Mouse (Mus musculus): ENCODE results near the gene Tbxas1. TPM values are rescaled to one million over a fixed set of nuclear protein-coding genes. Genes with fewer than 3 reads are reported as not detected.

The Tbxas1 gene
- total RNA-seq, 2 experiments from 2014 or later, result 0.67 to 0.72 TPM

GRCm38 (mm10) chr6:38900073-38900472, 24.9 kb downstream of the Tbxas1 start:
- no peak for DNase-seq

- no peak for DNase-seq
Measured at GRCm38 (mm10) chr6:38900479-38901126, 25.4 kb downstream of the Tbxas1 start.

- DNase-seq, result no peak
Measured at GRCm38 (mm10) chr6:38901152-38901551, 25.9 kb downstream of the Tbxas1 start.

GRCm38 (mm10) chr6:38901636-38902035, 26.4 kb downstream of the Tbxas1 start:
- no peak for DNase-seq

DNA sequence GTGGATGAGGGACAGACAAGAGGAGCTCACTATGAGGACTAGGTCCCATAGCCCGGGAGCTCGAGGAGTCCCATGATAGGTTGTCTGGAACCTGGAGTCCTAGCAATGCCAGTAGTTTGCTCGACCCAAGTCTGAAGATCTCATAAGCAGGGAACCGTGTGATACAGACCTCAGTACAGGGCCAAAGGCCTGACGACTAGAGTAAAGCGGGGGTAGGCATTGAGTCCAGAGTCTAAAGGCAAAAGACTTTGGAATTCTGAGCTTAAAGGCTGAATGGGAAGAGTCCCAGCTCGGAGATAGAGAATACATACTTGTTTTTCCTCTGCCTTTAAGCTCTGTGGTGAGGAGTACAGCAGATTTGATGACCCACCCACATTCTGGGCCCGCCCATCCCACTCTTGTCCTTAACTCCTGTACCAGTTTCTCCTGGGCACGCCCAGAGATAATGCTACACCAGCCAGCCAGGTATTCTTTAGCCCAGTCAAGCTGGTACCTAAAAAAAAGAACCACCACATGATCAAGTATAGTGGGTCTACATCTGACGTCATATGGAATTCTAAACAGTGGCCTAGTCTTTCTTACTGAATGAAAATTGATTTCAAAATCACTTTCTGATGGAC, 27.7 kb downstream of the Tbxas1 start:
- DNase-seq, result no peak

DNA sequence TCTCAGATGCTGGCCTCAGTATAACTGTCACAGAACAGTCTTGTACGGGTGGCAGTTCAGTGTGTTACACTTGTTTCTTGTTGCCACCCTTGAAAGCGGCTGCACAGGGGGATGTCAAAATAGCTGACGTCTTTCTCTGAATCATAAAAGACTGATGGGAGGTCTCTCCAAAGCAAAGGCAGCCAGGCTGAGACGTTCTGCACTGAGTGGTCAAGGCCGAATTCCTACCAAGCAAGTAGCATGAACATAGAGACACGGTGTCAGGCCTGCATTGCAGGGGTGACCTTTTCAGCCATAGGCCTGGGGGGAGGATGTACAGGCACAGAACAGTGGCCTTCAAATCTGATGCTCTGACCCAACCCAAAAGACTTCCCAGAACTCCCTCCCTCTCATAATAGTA, 30.8 kb downstream of the Tbxas1 start:
- no peak for DNase-seq

- no peak for DNase-seq
Measured at GRCm38 (mm10) chr6:38908401-38908800, 33.2 kb downstream of the Tbxas1 start.

DNA sequence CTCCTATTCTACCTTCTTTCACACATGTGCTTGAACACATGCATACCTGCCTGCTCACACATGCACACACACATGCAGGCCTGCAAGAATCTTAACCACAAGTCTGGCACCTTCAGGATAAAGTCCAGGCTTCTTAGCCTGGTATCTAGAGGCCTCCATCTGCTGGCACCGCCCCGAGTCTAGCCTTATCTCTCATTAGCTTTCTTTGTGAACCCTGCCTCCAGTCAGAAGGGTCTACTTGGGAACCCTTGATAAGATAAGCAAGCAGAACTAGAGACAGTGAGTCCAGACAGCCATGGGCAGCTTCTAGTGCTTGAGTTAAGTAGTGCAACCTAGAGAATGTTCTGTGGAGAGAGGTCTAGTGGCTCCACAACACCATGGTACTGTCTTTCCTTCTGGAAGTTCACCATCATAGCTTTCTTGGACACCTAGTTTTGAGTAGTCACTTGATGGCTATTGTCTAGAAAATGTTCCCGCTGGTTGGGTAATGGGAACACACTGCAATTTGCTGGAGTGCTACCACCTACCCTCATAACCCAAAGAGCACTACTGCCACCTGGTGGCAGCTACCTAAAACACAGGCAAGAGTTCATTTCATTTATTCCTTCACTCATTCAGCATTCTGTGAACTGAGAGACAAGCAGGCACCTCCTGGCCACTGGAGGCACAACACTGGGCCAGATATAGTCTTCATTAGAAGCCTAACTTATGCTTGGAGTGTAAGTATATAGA, 35.8 kb downstream of the Tbxas1 start:
- DNase-seq, result peak; percentile 19

GRCm38 (mm10) chr6:38912121-38912660, 37.0 kb downstream of the Tbxas1 start:
- DNase-seq, result no peak

DNA sequence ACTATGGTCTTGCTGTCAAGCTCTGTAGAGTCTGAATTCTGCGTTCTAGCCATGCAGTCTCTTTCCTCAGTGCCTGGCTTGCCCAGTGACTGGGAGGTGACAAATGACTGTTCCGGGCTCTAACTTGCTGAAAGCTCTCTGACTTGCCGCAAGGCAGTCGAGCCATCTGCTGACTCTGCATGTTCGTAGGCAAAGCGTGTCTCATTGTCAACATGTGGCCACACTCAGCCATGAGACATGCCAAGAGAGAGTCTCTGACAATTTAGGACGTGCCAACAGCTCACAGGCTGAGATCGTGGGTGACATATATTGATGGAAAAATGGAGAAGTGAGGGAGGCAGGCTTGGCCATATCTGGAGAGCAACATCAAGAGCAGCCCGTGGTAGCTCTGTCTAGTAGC, 37.6 kb downstream of the Tbxas1 start:
- DNase-seq, result no peak

DNA sequence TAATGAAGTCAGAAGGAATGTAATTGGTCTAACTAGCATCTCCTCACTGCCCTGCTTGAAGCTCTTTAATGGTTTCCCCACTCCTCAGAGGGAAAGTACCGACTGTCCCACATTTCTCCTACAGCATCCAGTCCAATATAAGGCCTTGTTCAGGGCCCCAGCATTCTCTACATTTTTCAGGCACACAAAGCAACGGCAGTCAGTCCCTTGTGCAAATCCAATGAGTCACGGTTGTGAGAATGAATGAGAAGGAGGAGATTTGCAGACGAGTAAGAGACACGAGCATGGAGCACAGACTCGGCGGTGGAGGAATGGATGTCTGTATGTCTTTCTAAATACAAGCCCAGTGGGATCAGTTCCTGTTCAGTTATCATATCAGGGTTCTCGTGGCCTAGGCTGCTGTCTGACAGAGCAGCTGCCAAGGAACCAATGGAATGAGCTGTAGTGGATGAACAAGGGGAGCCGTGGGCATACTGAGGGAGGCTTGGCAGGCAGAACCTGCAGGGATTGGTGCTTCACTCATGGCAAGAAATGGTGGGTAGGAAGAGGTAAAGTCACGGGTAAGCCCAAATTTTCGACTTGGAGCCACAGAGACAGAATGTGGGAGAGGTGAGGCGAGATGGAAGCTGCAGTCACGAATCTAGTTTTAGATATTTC, 38.3 kb downstream of the Tbxas1 start:
- no peak for DNase-seq

GRCm38 (mm10) chr6:38914181-38914580, 39.0 kb downstream of the Tbxas1 start:
- no peak for DNase-seq

DNA sequence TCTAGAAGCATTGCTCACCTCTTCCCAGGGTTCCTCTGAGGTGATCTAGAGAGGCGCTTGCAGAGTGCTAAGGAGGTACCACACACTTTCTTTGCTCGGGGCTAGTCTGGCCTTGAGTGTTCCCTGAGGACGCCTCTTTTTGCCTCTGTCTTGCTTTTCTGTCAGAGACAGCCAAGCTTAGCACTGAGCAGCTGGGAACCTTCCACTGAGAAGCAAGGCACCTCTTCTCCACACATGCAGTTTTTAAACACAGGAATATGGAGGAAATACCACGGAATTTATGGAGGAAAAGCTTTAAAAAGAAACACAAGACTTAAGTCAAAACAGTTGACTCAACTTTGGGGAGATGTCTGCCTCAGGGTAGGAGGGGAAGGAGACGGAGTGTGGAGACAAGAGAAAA, 40.6 kb downstream of the Tbxas1 start:
- no peak for DNase-seq

DNA sequence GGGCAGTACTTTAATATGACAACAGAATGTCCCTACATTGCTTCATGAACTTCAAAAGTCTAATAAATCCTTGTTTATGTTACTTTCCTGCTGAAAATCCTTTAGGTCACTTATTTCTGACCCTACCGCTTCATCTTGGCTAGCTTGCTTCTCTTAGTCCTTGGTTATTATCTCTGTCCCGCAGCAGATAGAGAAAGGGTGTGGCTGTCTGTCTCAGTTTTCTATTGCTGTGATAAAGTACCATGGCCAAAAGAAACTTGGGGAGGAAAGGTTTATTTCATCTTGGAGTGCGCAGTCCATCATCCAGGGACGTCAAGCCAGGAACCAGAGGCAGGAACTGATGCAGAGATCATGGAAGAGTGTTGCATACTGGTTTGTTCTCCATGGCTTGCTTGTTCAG, 41.4 kb downstream of the Tbxas1 start:
- no peak for DNase-seq

DNA sequence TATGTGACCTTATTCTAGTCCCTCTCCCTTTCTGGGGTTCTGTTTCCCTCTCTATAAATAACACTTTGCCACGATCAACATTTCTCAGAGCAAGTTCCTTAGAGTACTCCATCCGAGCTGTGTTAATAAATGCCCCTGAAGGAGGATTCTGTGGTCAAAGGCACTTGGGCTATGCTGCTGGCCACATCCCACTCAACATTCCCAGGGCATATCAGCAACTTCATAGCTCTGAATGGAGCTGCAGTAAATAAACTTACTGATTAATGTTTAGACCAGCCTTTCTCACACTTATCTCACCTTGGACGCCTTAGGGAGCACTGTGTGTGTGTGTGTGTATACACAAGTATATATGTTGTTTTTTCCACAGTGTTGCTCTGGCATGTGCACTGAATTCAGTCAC, 42.2 kb downstream of the Tbxas1 start:
- DNase-seq, result no peak

DNA sequence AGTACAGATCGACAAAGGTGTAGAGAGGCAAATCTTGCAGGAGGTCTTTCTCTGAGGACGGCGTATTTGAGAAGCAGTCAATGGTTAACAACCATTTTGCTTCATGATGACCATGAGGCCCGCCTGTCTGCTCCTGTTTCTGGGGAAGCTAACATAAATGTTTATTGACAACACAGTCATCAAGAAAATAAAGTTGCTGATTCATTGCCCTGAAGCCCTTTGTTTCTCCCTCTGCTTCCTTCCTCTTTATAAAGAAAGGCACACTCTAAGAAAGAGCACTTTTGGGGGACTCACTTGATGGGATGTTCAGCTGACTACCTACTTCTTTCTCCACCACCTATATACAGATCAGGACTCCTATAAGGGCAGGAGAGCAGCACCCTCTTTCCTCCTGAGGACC, 43.5 kb downstream of the Tbxas1 start:
- no peak for DNase-seq

DNA sequence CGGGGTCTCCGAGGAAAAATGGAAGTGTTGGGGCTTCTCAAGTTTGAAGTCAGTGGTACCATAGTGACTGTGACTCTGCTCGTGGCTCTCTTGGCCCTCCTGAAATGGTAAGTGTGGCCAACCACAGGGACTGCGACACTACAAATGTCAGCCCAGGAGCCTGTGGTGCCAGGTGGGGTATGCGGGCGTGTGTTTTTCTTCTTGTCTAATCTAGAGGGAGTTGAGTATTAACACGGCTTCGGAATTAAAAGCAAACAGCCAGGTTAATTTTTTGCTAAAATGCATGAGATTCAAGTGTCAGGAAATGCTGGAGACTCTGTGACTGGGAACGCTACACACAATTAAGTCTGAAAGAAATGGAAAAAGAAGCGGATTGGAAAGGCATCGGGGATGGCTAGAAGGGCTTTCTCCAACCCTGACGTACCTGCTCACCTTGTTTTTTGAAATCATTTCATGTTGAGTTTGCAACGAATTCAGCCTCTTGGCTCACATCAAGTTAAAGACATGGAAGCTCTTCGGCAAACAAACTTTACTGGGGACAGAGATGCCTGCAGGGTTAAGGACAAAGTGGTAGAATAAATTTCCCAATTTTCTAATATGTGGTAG, 44.0 kb downstream of the Tbxas1 start:
- DNase-seq, result no peak

GRCm38 (mm10) chr6:38920141-38920540, 44.9 kb downstream of the Tbxas1 start:
- no peak for DNase-seq

- DNase-seq, result no peak
Measured at GRCm38 (mm10) chr6:38921095-38921809, 46.0 kb downstream of the Tbxas1 start.

DNA sequence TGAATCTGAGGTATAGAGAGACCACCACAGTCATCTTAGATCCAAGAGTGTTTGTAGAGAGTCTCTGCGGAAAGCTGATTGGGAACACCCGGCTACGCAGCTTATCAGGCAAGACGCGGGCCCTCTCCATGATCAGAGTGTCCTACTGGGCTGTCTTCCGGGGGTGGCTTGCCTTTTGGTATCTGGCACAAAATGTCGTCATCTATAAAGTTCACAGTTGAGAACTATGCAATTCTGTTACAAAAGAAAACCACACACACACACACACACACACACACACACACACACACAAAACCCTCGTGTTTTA, 46.6 kb downstream of the Tbxas1 start:
- no peak for DNase-seq

GRCm38 (mm10) chr6:38922517-38922916, 47.3 kb downstream of the Tbxas1 start:
- no peak for DNase-seq

- DNase-seq, result no peak
Measured at GRCm38 (mm10) chr6:38923450-38923849, 48.2 kb downstream of the Tbxas1 start.

Measured in gastrocnemius, postnatal 25 days (tissue).